Mouse (Mus musculus): Measurements from ENCODE around the gene Ramp1.
A peak's percentile ranks its signal among the peaks of the same experiment; 100 is the strongest.

Gene Ramp1

DNA sequence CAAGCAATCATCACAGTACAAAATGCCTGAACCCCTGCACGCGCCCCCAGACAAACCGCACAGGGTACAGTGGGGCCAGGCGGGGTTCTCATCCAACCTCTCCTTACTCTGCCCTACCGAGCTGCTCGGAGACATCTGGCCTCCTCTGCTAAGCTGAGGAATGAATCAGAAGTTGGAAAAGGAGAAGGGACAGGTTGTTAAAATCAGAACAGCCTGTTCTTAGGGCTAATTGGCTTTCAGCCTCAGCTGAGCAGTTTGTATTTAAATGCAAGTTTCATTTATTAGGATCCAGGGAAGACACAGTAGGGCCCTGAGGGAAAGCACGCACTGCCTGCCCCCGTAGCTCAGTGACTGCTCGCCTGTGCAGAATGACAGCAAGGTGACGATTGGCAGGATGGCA lies 20.2 kb downstream of the Ramp1 start:
- no peak for DNase-seq (ENCODE audit: low spot score in 2 of 2)

DNA sequence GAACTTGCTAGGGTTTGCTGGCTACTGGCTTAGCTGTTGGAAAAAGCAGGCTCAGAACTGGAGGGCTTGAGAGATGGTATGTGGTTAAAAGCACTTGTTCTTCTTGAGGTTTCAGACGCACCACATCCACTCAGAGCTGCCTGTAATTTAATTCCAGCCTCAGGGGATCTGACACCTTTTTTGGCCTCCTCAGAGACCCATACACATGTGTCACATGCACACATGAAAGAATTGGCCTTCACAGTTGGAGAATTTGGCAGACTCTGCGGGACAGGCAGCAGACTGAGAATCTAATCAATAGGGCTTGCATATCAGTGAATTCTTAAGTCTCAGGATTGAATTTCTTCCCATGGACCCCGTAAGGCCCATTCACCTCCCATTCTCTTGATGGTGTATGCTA lies 21.5 kb downstream of the Ramp1 start:
- no peak for DNase-seq (ENCODE audit: low spot score in 2 of 2)

DNA sequence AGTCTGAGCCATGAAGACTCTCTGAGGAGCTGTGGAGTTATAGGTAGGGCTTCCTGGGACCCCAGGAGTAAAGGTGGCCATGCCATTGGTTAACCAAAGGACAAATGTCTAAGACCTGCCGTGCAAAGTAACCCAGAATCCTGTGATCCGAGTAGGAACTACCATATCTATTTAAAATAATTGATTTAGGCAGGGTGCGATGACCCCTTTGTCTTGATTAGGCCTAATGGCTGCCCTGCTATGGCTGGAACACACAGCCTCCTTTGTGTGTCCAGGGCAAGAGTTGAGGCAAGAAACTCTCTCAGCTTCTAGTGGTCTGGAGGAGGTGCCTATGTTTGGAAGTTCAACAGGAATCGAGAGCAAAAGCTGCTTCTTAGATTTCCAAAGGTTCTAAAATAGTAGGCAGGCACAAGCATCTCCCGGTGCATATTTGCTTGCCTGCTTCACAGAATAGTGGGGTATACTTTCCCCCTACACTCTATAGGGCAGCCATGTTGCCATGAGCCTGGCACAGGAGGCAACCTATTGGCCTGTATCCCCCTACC lies 24.7 kb downstream of the Ramp1 start:
- DNase-seq (ENCODE audit: low spot score in 2 of 2): no peak

DNA sequence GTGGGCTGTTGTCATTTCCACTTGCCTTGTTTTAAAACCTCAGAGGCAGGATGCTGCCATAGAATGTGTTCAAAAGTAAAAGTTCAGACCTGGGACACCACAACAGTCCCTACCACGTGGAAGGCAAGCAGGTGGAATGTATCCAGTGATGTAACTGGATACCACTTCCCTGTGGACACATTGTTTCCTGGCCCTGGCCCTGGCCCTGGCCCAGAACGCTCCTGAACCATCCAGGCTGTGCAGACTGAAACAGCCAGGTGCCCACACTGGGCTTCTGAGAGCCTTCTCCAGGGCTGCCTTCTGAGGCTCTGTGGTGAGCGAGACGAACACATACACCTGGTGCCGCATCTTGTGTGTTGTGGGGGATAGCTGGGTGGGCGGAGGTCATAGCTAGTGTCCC lies 26.0 kb downstream of the Ramp1 start:
- DNase-seq (ENCODE audit: low spot score in 2 of 2): no peak

DNA sequence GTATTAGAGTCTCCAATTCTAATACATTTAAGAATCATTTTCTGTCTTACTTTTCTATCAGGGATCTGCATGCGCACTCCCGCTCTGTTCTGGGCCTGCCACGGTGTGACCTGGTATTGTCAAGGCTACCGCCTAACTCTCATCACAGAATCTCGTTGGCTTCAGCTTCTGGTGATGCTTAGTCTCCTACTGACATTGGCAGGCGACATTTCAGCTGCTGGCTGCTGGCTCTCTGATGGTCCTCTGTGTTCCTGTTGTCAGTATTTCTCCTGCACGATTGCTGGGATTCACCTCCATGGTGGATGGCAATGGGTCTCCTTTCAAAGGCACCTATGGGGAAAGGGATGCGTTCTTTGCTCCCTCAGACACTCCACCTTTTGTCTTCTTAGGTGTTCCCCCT lies 26.7 kb downstream of the Ramp1 start:
- DNase-seq (ENCODE audit: low spot score in 2 of 2): no peak

DNA sequence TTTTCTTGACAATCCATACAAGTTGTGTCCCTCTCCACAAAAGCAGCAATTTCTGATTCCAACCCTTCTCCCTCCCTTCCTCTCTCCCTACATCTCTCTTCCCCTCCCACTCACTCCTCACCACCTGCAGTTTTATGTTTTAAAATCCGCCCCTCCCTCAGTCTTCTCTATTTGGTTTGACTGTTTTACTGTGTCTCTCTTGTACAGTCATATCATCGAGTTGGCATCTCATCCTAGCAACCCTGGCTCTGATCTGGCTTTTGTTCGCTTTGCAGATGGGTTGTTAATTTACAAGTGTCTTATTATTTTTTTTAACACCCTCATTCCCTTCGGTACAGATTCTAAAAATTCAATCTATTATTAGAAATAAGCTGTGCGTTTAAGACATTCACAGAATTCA lies 27.3 kb downstream of the Ramp1 start:
- DNase-seq (ENCODE audit: low spot score in 2 of 2): no peak

DNA sequence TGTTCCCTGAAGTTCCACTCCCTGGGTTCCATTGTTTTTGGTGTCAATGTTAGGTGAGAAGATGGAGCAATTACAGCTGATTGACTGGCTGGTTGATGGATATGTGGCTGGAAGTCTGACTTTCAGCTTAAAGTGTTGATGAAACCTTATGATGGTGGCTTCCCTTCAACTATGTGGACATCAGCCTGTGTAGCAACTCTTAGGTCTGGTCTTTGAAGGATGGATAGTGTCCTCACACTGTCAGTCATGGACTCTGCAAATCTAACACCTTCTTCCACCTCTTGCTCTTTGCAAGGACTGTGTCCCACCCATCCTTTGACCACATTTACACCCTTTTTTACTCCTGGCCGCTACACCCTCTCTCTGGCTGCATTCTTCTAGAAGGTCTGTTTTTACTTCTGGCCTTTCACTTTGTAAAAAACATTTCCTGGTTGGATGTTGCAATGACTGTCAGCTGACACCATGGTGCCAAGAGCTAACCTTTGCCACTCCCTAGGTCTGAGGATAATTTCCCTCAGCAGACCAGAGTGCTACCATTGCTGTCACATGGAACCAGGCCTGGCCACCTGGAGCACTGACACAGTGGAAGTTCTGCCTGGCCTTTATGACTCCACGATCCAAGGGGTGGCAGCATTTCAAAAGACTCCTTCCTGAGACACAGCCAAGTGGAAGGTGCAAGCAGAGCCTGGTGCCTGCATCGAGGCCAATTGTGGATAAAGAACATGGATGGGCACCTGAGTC lies 27.9 kb downstream of the Ramp1 start:
- no peak for DNase-seq (ENCODE audit: low spot score in 2 of 2)

DNA sequence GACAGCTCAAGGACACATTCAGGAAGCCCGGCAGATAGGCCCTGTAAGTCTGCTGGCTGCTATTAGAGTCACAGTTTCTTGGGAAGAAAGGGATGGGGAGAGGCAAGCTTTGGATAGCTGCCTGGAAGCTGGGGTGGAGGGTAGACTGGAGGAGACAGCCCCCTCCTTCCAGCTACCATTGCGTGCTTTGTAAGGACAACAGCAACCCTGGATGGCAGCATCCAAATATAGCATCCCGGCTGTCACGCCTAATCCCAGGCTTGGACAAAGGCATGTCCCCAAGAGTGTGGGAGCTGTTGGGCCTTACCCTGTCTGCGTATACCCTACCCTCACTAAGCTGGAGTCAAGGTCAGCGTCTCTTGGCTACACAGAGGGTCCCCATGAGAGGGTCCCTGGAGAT lies 29.7 kb downstream of the Ramp1 start:
- DNase-seq (ENCODE audit: low spot score in 2 of 2): no peak

DNA sequence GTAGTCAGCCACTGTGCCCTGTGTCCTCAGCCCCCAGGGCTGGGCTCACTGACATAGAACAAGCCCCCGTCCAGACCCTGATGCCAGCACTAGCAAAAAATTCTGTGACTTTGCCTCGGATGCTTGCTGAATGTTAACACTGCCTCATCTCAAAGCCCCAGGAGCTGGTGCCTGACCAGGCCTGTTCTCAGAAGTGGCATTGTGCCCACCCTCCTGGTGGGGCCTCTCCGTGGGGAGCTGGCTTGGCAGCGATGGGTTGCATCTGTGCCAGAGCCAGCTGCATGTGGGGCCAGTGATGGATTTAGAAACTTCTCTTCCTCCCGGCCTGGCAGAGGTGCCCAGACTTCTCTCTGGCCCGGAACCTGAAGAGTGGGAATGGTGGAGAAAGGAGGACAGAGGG lies 30.2 kb downstream of the Ramp1 start:
- DNase-seq (ENCODE audit: low spot score in 2 of 2): peak; percentile 56 to 80

DNA sequence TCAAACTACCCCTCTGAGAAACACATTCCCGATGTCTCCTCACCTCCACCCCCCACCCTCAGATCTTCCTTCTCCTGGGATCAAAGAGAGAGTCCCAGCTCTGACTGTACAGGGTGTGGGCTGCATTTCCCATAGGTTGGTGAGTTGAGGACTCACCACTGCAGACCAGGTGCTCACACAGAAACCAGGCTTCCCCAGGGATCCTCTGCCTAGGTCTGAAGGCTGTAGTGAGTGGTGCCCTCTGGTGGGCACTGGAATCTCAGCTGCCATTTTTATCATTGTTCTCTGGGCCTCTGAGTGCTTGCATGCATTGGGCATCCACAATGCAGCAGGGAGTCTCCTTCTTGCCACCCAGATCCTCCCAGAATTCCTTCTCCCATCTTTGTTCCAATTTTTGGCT lies 31.5 kb downstream of the Ramp1 start:
- DNase-seq (ENCODE audit: low spot score in 2 of 2): peak; percentile 57 to 58

DNA sequence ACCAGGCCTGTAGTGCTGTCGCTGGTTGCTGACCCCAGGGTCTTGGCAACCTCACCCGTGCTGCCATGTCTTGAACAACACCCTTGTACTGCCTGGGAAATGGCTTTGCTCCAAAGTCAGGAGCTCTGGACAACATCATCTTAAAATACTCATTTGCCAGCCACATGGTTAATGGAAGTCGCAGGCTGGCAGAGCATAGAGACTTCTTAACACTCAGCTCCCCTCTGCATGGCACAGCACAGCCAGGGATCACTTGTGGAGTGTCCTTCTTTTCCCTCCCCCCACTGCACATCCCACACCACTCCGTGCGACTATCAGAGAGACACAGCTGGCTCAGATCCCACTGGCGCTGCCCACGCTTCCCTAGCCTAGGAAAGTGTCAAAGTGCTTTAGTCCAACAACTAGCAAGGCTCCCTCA lies 32.0 kb downstream of the Ramp1 start:
- peak in 1 of 2 experiments; percentile 22 for DNase-seq (ENCODE audit: low spot score in 2 of 2)

DNA sequence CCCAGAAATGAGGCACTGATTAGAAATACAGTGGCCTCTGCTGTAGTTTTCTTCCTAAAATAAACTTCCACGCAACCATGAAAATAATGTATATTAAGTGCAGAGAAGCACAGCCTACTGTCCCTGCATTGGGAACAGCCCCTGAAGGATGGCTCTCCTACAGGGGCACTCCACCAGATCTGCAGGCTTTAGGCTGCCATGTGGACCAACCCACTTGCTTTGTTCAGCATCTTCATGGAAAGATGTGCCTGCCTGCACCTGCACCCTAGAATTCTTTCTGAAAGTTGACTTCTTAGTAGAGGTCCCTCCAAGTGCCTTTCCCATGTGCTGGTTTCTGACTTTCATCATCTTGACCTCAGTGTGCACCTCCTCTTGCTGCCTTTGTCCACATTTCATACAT lies 35.6 kb downstream of the Ramp1 start:
- no peak for DNase-seq (ENCODE audit: low spot score in 2 of 2)

DNA sequence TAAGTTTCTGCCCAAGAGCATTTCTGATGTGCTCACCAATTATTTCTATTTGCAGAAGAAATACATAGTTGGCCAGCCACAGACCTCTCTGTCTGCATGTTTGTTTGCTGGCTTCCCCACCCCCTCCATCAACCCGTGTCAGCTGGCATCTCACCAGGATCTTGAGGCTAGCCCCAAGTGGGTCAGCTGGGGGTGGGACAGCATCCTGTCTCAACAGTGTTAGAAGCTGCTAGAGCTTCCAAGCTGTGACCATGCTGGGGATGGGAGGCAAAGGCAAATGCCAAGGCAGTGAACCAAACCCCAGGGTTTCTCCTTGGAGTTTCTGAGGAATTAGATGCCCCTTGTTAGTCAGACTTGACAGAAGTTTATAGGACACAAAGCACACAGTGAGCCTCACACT lies 36.4 kb downstream of the Ramp1 start:
- DNase-seq (ENCODE audit: low spot score in 2 of 2): no peak

DNA sequence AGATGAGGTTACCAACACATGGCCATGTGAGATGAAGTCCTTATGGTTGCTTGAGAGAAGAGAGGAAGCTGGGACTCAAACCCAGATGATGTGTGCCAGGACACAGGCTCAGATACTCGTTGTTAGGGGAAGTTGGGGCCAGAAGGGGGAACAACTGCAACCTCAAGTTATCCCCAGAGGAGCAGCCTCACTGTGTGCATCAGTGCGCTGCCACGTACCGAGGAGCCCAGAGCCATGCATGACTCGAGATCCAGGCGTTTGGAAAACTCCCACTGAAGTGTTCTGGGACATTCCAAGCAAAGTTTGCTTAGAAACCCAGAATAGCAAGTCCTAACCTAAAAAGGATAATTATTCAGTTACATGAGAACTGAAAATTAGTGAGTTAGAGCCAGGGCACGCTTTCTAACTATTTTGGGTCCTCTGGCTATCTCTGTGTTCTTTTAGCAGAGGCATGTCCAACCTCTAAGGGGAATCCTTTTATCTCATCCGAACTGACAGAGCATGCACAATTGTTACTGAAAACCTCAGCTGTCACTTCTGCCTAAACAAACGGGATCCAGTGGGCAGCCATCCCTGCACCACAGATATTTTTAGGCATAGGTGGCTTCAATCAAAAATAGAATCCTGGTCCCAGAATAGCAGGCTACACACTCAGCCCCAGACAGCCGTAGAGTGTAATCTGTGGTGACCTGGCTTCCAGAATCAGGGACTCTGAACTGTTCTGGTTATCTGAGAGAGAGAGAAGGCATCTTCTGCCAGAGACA lies 37.1 kb downstream of the Ramp1 start:
- peak in 1 of 2 experiments; percentile 9 for DNase-seq (ENCODE audit: low spot score in 2 of 2)

DNA sequence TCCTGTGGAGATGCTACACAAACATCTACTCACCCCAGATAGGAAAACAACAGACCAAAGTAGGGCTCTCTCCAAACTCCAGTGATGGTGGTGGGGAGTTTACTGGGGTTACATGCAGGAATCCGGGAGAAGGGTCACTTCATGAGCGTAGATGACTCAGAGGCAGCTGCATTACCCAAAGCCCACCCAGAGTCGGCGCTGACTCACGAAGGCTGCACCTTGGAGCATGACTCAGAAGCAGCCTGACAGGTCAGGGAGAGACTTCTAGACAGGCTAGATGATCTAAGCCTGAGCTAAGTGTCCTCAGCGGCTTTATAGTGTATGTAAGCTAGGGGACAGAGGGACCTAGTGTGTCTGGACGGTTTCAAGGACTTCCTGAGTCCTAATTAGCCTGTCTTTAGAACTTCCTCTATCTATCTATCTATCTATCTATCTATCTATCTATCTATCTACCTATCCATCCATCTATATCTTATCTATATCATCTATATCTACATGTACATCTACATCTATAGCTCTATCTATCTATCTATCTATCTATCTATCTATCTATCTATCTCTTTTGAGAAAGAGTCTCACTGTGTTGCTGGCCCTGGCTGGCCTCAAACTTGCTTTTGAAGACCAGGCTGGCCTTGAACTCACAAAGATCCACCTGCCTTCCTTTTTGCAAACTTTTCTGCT lies 40.2 kb downstream of the Ramp1 start:
- DNase-seq (ENCODE audit: low spot score in 2 of 2): no peak

DNA sequence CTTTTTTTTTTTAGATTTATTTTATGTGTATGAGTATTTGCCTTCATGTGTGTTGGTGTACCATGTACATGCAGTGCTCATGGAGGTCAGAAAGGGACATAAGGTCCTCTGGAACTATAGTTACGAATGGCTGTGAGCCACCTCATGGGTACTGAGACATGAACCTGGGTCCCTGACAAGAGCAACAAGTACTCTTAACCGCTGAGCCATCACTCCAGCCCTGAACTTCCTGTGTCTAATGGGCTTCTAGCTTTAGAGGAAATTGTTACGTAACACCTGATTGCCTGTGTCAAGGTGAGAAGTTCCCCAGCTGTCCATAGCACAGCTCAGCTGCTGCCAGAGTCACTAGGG lies 40.7 kb downstream of the Ramp1 start:
- DNase-seq (ENCODE audit: low spot score in 2 of 2): no peak

DNA sequence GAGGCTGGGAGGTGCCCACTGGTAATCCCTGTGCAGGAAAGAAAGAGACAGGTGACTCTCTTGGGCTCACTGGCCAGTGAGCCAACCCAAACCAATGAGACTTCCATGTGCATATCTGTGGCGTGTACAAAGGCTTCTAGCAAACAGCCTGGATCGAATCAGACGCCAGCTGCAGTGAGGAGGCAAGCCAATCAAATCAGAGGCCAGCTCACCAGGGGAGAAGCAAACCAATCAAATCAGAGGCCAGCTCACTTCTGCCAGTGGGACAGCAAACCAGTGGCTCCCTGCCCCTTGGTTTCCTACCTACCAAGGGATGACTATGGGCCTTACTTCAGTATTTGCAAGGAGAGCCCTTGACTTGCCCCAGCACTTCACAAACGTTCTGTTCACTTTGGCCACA lies 46.9 kb downstream of the Ramp1 start:
- DNase-seq (ENCODE audit: low spot score in 2 of 2): no peak

DNA sequence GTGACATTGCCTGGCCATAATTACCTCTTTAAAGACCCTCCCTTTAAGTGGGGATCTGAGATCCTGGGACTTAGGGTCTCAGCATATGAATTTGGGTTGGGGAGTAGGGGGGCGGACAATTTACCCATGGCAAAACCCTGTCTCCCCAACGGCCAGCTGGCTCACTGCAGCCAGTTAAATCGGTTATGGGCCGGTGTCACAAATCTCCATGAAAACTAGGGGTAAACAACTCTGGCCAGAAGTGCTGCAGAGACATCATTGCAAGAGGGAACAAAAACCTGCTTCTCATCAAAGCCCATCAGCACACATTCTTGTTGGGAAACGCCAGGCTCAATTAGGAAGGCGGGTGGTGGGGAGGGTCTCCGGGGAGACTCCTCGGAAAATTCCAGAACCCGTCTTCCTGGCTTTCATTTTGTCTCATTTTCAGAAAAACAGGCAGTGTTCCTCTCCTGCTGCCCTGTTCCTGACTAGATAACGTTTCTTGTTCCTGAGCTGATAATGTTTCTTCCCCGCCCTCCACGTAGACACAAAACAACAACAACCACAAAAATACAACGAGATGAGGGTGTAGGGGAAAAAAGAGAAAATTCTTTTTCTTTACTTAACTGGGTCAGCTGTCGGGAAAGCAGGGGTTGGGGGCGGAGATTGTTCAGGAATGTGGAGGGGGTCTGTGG lies 47.9 kb downstream of the Ramp1 start:
- DNase-seq (ENCODE audit: low spot score in 2 of 2): no peak

DNA sequence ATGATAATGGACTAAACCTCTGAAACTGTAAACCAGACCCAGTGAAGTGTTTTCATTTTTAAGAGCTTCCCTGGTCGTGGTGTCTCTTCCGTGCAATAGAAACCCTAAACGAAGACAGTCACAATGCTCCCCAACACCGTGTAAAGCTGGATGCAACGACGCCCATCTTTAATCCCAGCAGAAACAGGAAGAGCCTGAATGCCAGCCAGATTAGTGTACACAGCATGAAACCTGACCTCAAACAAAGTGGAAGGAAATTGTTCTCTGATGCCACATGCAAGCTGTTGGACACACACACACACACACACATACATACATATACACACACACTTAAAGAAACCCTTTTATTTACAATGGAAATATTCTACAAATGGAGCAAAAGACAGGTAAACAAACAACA lies 51.5 kb downstream of the Ramp1 start:
- DNase-seq (ENCODE audit: low spot score in 2 of 2): no peak

DNA sequence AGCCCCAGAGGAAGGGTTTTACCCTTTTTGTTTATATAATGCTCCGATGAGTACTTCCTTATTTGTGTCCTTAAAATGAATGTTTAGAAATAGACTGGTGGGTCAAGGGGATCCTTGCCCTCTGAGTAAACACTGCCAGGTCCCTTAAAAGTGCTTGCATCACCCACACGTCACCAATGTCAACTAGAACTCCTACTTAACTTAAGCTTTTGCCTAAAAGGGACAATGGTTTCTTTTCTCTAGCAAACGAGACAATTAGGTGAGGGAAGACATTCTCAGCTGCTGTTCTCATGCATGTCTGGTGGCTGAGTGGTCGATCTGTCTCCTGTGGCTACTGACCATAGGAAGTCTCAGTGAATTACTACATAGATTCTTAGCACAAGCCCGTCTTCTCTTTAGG lies 52.3 kb downstream of the Ramp1 start:
- no peak for DNase-seq (ENCODE audit: low spot score in 2 of 2)

DNA sequence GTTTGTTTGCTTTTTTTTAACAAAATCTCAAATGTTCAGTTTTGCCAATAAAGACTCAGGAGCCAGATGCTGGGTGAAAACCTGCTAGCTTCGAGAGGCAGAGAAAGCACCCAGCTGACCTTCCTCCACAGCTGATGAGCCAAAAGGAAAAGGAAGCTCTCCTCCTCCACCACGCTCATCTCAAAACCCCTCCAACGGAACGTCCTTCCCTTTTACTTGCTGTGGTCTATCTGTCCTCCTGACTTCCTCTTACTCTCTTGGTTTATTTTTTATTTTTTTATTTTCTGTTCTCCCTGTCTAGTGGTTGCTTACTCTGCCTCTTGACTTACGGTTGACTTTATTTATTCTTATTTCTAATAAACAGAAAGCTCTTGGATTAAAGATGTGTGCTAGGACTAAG lies 55.8 kb downstream of the Ramp1 start:
- DNase-seq (ENCODE audit: low spot score in 2 of 2): no peak

DNA sequence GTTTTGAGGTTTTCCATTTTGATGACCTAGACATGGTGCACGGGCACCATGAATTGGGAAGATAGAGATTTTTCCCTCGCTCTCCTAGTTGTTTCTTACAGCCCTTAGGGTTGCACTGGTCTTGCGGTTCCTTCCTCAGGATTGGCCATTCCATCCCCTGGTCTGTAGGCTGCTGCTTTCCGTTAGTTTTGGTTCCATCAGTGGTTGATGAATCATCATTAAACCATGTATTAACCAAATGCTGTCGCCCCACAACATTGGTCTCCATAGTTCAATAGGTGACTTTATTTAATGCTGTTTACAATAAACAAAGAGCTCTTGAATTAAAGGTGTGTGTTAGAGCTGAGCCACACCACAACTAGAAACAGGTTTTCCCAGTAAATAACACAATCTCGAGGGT lies 58.1 kb downstream of the Ramp1 start:
- DNase-seq (ENCODE audit: low spot score in 2 of 2): no peak

All from frontal cortex, postnatal 25 days (tissue).